Comparison of ENCODE assay signal across 14 mouse cellular contexts in genomic region chr11:97389127-97389526, GRCm38 (mm10). TPM values are rescaled to one million over a fixed set of nuclear protein-coding genes. Genes with fewer than 3 reads are reported as not detected.
"Had no signal": no experiment of that assay in that cellular context is flagged by ENCODE, and none has a peak within 500 bp of the region (broad histone marks: within the 10 kb centered on the region; RNA-seq: fewer than 3 reads in every experiment).

No protein-coding gene starts in this region.

- ATAC-seq: intestine, postnatal 0 days had no signal

- H3K4me3 ChIP-seq: left cerebral cortex, adult 2 months; liver, embryonic 13.5 days; lung, embryonic 15.5 days had no signal

- H3K9me3 ChIP-seq: liver, embryonic 13.5 days; lung, embryonic 15.5 days had no signal

- H3K9ac ChIP-seq: liver, embryonic 13.5 days; lung, embryonic 15.5 days had no signal

- H3K27me3 ChIP-seq: liver, embryonic 13.5 days; lung, embryonic 15.5 days had no signal

- H3K27ac ChIP-seq: kidney, postnatal 0 days; left cerebral cortex, adult 2 months; liver, embryonic 13.5 days; lung, embryonic 15.5 days had no signal

- H3K4me2 ChIP-seq: liver, embryonic 13.5 days; lung, embryonic 15.5 days; midbrain, embryonic 11.5 days had no signal

- DNase-seq: kidney, adult 2 months; kidney, postnatal 36 days; layer of hippocampus, postnatal 36 days; liver, embryonic 13.5 days; midbrain, embryonic 14.5 days; thymus, adult 18-20 months; thymus, postnatal 36 days had no signal

RNA-seq across cellular contexts. Expression of gene Gpr179, which starts 37.2 kb away (rescaled TPM):
- polyA plus RNA-seq: liver, adult 2 months; liver, embryonic 13.5 days; liver, embryonic 16.5 days; midbrain, embryonic 11.5 days had no signal
